Mouse (Mus musculus): ENCODE data around the gene Aacs. TPM values are rescaled to one million over a fixed set of nuclear protein-coding genes. Genes with fewer than 3 reads are reported as not detected.
A peak's percentile ranks its signal among the peaks of the same experiment; 100 is the strongest.
"Not testable (repeated sequence)": the region's sequence is repeated elsewhere in the genome, so short reads cannot be mapped to it uniquely, and the experiment has no call there.

The Aacs gene
- 10 to 100 TPM; 48.7 to 49.1 TPM for total RNA-seq (2021)
- long read RNA-seq, transcript Aacs-201 (18 exons, 3,239 nt), result major isoform, 60 of 84 reads
- long read RNA-seq, partial matches to known transcripts, result 13 of 84 reads
- long read RNA-seq, other reads (novel, unspliced or antisense), result 11 of 84 reads

- DNase-seq (ENCODE audit: low spot score in 2 of 2), result peak; percentile 97 to 99
These were observed at the start of gene Aacs for GRCm38 (mm10) chr5:125475601-125476285. TSS of gene Aacs (plus strand) at chr5:125475814.

GRCm38 (mm10) chr5:125426343-125426742, 49.3 kb upstream of the Aacs start:
- DNase-seq (ENCODE audit: low spot score in 2 of 2), result no peak

- not testable (repeated sequence) for DNase-seq (ENCODE audit: low spot score in 2 of 2)
These were observed 43.3 kb upstream of the Aacs start for GRCm38 (mm10) chr5:125432324-125432723.

GRCm38 (mm10) chr5:125433793-125434337, 41.7 kb upstream of the Aacs start, which contains the start of gene Dhx37:
TSS of gene Dhx37 (minus strand) at chr5:125434121.
- peak; percentile 91 to 94 for DNase-seq (ENCODE audit: low spot score in 2 of 2)

GRCm38 (mm10) chr5:125434347-125434746, 41.3 kb upstream of the Aacs start:
- not testable (repeated sequence) for DNase-seq (ENCODE audit: low spot score in 2 of 2)

- no peak for DNase-seq (ENCODE audit: low spot score in 2 of 2)
These were observed 34.9 kb upstream of the Aacs start for GRCm38 (mm10) chr5:125440583-125441233.

GRCm38 (mm10) chr5:125441234-125442114, 34.1 kb upstream of the Aacs start, which contains the start of gene Bri3bp:
TSS of gene Bri3bp (plus strand) at chr5:125441568.
- DNase-seq (ENCODE audit: low spot score in 2 of 2), result peak; percentile 54 to 61

- no peak for DNase-seq (ENCODE audit: low spot score in 2 of 2)
These were observed 33.2 kb upstream of the Aacs start for GRCm38 (mm10) chr5:125442136-125442995.

GRCm38 (mm10) chr5:125443335-125443734, 32.3 kb upstream of the Aacs start:
- no peak for DNase-seq (ENCODE audit: low spot score in 2 of 2)

GRCm38 (mm10) chr5:125443915-125444314, 31.7 kb upstream of the Aacs start:
- no peak for DNase-seq (ENCODE audit: low spot score in 2 of 2)

GRCm38 (mm10) chr5:125444554-125444953, 31.1 kb upstream of the Aacs start:
- DNase-seq (ENCODE audit: low spot score in 2 of 2), result no peak

- peak; percentile 54 to 77 for DNase-seq (ENCODE audit: low spot score in 2 of 2)
These were observed 29.3 kb upstream of the Aacs start for GRCm38 (mm10) chr5:125446344-125446743.

GRCm38 (mm10) chr5:125448026-125448425, 27.6 kb upstream of the Aacs start:
- DNase-seq (ENCODE audit: low spot score in 2 of 2), result no peak

GRCm38 (mm10) chr5:125448631-125449030, 27.0 kb upstream of the Aacs start:
- no peak for DNase-seq (ENCODE audit: low spot score in 2 of 2)

GRCm38 (mm10) chr5:125449306-125449705, 26.3 kb upstream of the Aacs start:
- DNase-seq (ENCODE audit: low spot score in 2 of 2), result no peak

GRCm38 (mm10) chr5:125452573-125452972, 23.0 kb upstream of the Aacs start:
- no peak for DNase-seq (ENCODE audit: low spot score in 2 of 2)

- no peak for DNase-seq (ENCODE audit: low spot score in 2 of 2)
These were observed 19.5 kb upstream of the Aacs start for GRCm38 (mm10) chr5:125456100-125456499.

- DNase-seq (ENCODE audit: low spot score in 2 of 2), result no peak
These were observed 18.1 kb upstream of the Aacs start for GRCm38 (mm10) chr5:125457538-125457937.

- no peak for DNase-seq (ENCODE audit: low spot score in 2 of 2)
These were observed 15.0 kb upstream of the Aacs start for GRCm38 (mm10) chr5:125460574-125460973.

- peak in 1 of 2 experiments; percentile 63 for DNase-seq (ENCODE audit: low spot score in 2 of 2)
These were observed 13.7 kb upstream of the Aacs start for GRCm38 (mm10) chr5:125461868-125462445.
